Mouse (Mus musculus) natural killer cell, adult 2 months (primary cell): Measurements from ENCODE around the gene Ctnnd1.

Experiments
- DNase-seq, 2 experiments: peaks; one replicate each; pipeline ENCODE4 v3.0.0; 2022; ENCODE audit warnings: low spot score in 2 of 2

Ctnnd1 gene

GRCm38 (mm10) chr2:84647051-84647568 is 3.5 kb downstream of the Ctnnd1 start:
- no peak for DNase-seq

GRCm38 (mm10) chr2:84646138-84646537 is 4.4 kb downstream of the Ctnnd1 start:
- DNase-seq, result no peak

- DNase-seq, result no peak
These were observed 9.7 kb downstream of the Ctnnd1 start for GRCm38 (mm10) chr2:84640833-84641232.

- no peak for DNase-seq
These were observed 11.9 kb downstream of the Ctnnd1 start for GRCm38 (mm10) chr2:84638428-84639220.

GRCm38 (mm10) chr2:84637452-84638165 is 13.0 kb downstream of the Ctnnd1 start:
- no peak for DNase-seq

- DNase-seq, result no peak
These were observed 14.3 kb downstream of the Ctnnd1 start for GRCm38 (mm10) chr2:84636231-84636741.

GRCm38 (mm10) chr2:84635611-84636010 is 15.0 kb downstream of the Ctnnd1 start:
- no peak for DNase-seq

GRCm38 (mm10) chr2:84634934-84635482 is 15.6 kb downstream of the Ctnnd1 start:
- no peak for DNase-seq

GRCm38 (mm10) chr2:84634006-84634405 is 16.6 kb downstream of the Ctnnd1 start:
- no peak for DNase-seq

GRCm38 (mm10) chr2:84632999-84633398 is 17.6 kb downstream of the Ctnnd1 start:
- DNase-seq, result no peak

GRCm38 (mm10) chr2:84632001-84632400 is 18.6 kb downstream of the Ctnnd1 start:
- DNase-seq, result no peak

GRCm38 (mm10) chr2:84627036-84627435 is 23.5 kb downstream of the Ctnnd1 start:
- no peak for DNase-seq

GRCm38 (mm10) chr2:84626366-84626975 is 24.1 kb downstream of the Ctnnd1 start:
- DNase-seq, result no peak

- DNase-seq, result no peak
These were observed 26.4 kb downstream of the Ctnnd1 start for GRCm38 (mm10) chr2:84624201-84624600.

GRCm38 (mm10) chr2:84623428-84624119 is 27.0 kb downstream of the Ctnnd1 start:
- DNase-seq, result no peak

- DNase-seq, result no peak
These were observed 27.9 kb downstream of the Ctnnd1 start for GRCm38 (mm10) chr2:84622668-84623067.

- DNase-seq, result no peak
These were observed 30.8 kb downstream of the Ctnnd1 start for GRCm38 (mm10) chr2:84619646-84620340.

- DNase-seq, result no peak
These were observed 31.7 kb downstream of the Ctnnd1 start for GRCm38 (mm10) chr2:84618914-84619313.

GRCm38 (mm10) chr2:84617637-84618515 is 32.7 kb downstream of the Ctnnd1 start:
- DNase-seq, result peak; percentile 26 to 46

- no peak for DNase-seq
These were observed 37.8 kb downstream of the Ctnnd1 start for GRCm38 (mm10) chr2:84612764-84613163.
